Mouse (Mus musculus): ENCODE measurements around the gene Dbt. TPM values are rescaled to one million over a fixed set of nuclear protein-coding genes. Genes with fewer than 3 reads are reported as not detected.
"Not testable (repeated sequence)": the region's sequence is repeated elsewhere in the genome, so short reads cannot be mapped to it uniquely, and the experiment has no call there.

Gene Dbt
- polyA plus RNA-seq, 1 experiment = 11.2 TPM

DNA sequence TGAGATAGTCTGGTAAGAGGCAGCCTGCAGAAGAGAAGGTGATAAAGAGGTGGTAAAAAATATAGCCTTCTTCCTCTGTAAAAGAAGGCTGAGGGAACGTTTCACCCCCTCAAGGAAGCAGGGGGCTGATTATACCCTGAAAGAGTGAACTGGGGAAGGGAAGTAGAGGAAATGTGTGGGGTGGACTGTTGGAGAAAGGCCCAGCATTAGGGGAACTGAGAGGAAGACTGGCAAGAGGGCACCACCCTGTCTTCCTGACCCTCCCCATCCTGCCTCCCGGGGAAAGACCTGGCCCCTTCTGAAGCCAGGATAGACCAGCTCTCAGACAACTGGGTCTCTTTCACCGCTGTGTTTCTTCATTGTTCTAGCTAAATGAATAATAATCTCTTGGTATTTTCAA lies 29.7 kb downstream of the Dbt start:
- TF ChIP-seq CTCF (IDR thresholded peaks at IDR 0.05; ENCODE audit: borderline replicate concordance, extremely low read depth, insufficient read depth, insufficient read length) = no peak
- TF ChIP-seq POLR2A (IDR thresholded peaks at IDR 0.05; ENCODE audit: borderline replicate concordance, extremely low read depth, insufficient read depth, insufficient read length, poor library complexity, severe bottlenecking) = no peak
- no peak for DNase-seq (ENCODE audit: low read depth)

DNA sequence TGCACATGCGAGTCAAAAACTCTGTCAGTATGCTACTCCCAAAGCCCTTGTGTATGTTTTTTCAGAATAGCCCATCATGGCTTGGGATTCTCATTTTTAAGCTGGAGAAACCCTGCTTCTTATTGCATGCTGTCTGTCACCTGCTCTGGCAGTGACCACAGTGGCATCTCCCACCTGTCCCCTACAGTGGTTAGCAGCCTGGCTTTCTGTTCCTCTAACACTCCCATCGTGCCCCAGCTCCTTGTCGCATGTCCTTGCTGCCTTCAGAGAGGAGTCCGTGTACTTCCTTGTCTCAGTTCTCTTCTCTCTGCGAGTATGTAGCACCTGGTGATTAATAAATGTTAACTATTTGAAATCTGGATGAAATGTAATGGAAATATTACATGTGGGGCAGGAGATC lies 34.6 kb downstream of the Dbt start:
- no peak for DNase-seq (ENCODE audit: low read depth)
- TF ChIP-seq CTCF (IDR thresholded peaks at IDR 0.05; ENCODE audit: borderline replicate concordance, extremely low read depth, insufficient read depth, insufficient read length) (no peak), POLR2A (IDR thresholded peaks at IDR 0.05; ENCODE audit: borderline replicate concordance, extremely low read depth, insufficient read depth, insufficient read length, poor library complexity, severe bottlenecking) (no peak)

DNA sequence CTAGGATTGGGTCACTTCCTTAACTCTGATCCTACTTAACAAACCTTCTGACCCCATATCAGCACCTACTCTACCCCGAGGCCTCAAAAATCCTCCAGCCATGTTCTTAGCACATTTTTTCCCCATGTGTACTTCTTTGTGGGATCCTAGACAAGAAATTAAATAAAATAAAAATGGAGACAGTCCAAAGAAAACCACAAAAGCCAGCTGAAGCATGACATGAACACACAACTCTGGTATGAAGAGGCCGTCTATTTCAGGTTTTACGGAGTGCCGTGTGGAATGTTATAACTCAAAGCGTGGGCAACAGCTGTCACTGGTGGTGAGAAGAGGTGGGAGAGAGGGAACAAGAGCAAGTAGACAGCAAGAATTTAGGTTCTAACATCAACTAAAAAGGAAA lies 38.5 kb downstream of the Dbt start:
- TF ChIP-seq POLR2A (IDR thresholded peaks at IDR 0.05; ENCODE audit: borderline replicate concordance, extremely low read depth, insufficient read depth, insufficient read length, poor library complexity, severe bottlenecking) (no peak), CTCF (IDR thresholded peaks at IDR 0.05; ENCODE audit: borderline replicate concordance, extremely low read depth, insufficient read depth, insufficient read length) (no peak)
- no peak for DNase-seq (ENCODE audit: low read depth)

DNA sequence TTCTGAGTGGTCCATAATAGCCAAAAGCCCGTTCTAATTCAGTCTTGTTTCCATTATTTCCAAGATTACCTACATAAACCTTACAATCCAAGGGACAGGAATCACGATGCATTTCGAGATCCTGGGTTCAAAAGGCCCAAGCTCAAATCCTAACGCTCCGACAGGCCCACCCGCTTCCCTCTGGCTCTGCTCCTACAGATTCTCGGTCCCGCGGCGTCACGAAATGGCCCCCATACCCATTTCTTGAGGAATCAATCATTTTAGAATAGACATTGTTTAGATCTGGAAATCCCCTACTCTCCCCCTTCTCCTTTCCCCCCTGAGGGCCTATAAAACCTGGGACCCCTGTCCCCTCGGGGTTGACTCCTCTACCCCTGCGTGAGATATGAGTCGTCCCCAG lies 48.4 kb downstream of the Dbt start:
- not testable (repeated sequence) for DNase-seq (ENCODE audit: low read depth)

DNA sequence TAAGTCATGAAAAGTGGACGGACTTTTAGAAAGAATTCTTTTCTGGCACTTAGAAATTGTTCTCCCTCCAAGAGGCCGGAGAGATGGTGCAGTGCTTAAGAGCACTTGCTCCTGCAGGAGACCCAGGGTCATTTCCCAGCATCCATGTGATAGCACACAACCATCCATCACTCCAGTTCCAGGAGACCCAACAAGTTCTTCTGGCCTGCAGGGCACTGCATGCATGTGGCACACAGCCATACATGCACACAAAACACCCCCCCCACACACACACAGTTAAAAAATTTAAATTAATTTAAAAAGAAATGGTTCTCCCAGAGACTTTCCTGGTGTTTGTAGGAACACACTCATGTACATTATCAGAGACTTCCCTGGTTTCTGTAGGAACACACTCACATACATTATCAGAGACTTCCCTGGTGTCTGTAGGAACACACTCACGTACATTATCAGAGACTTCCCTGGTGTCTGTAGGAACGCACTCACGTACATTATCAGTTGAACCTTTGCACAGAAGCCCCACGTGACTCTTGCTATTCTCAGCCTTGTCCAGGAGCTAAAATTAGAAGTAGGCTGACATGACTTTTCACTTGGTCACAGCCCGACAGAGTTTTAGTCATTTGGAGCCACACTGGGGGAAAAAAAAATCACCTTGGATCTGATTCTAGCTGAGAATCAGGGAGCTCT lies 49.7 kb downstream of the Dbt start, which contains the start of gene Lrrc39:
TSS of gene Lrrc39 (plus strand) at position 566 of the 687 bp plus-strand sequence.
- no peak for DNase-seq (ENCODE audit: low read depth)
- TF ChIP-seq CTCF (IDR thresholded peaks at IDR 0.05; ENCODE audit: borderline replicate concordance, extremely low read depth, insufficient read depth, insufficient read length) = no peak
- no peak for TF ChIP-seq POLR2A (IDR thresholded peaks at IDR 0.05; ENCODE audit: borderline replicate concordance, extremely low read depth, insufficient read depth, insufficient read length, poor library complexity, severe bottlenecking)

DNA sequence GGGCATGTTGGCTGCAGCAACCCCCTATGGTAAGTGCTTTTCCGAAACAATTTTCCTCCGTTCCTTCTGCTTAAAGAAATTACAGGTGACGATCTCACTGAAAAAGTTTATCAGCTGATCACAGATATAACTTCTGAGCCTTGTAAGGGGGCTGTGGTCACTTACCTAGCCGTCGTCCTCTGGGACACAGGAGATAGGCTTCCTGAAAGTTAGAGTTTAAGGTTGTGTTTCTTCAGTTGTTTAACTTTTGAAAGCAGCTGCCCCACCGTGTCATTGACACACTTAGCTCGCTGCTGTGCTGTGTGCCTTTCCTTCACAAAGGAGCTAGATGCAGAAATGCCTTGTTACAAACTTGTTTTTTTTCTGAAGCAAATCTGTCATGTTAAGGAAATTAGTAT lies 50.2 kb downstream of the Dbt start:
- no peak for TF ChIP-seq POLR2A (IDR thresholded peaks at IDR 0.05; ENCODE audit: borderline replicate concordance, extremely low read depth, insufficient read depth, insufficient read length, poor library complexity, severe bottlenecking)
- TF ChIP-seq CTCF (IDR thresholded peaks at IDR 0.05; ENCODE audit: borderline replicate concordance, extremely low read depth, insufficient read depth, insufficient read length) = no peak
- no peak for DNase-seq (ENCODE audit: low read depth)

DNA sequence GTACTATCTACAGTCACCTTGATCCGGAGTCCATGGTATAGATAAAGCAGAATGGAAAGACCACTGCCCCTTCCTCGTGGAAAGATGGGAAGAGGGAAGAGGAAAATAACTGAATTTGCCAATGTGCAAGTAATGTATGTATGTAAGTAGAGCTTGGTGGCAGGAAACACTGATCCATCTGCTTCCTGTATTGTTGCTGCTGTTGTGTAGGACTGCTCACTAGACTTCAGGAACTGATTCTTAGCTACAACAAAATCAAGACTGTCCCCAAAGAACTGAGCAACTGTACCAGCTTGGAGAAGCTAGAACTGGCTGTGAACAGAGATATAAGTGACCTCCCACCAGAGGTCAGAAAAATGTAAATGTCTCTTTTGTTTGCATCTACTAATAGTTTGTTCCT lies 57.8 kb downstream of the Dbt start:
- no peak for DNase-seq (ENCODE audit: low read depth)
- TF ChIP-seq CTCF (IDR thresholded peaks at IDR 0.05; ENCODE audit: borderline replicate concordance, extremely low read depth, insufficient read depth, insufficient read length) (no peak), POLR2A (IDR thresholded peaks at IDR 0.05; ENCODE audit: borderline replicate concordance, extremely low read depth, insufficient read depth, insufficient read length, poor library complexity, severe bottlenecking) (no peak)

DNA sequence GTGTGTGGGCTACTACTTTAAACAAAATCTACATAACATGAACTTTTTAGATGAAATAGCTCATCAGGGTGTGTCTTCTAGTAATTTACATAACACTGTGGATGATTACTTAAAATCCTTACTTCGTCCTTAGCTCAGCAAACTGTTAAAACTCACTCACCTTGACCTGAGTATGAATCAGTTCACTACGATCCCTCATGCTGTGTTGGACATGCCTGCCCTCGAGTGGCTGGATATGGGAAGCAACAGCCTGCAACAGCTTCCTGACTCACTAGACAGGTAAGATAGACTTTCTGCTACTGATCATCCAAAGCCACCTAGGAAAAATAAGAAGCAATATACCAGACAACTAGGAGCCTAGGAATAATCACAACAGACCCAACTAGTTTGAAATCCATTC lies 64.4 kb downstream of the Dbt start:
- TF ChIP-seq POLR2A (IDR thresholded peaks at IDR 0.05; ENCODE audit: borderline replicate concordance, extremely low read depth, insufficient read depth, insufficient read length, poor library complexity, severe bottlenecking) = no peak
- TF ChIP-seq CTCF (IDR thresholded peaks at IDR 0.05; ENCODE audit: borderline replicate concordance, extremely low read depth, insufficient read depth, insufficient read length) = peak; percentile 38; the same call in 1 of the 2 replicates
- DNase-seq (ENCODE audit: low read depth) = peak; percentile 9

DNA sequence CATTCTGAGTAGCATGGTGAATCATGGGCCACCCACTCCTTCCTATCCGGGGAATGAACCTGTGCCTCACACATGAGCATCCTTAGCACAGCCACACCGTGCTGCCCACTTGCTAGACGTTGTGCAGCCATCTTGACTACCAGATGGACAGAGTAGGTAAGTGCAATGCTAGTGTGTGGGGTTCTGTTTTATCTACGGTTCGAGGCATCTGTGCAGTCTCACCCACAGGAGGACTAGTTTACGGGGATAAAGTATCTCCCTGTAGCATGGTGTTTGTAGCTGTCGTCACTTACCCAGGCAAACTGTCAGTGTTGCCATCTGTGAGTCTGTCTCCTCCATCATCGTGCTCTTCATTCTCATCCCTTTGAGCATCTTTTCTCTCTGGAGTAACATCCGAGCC lies 69.3 kb downstream of the Dbt start:
- DNase-seq (ENCODE audit: low read depth) = no peak
- TF ChIP-seq POLR2A (IDR thresholded peaks at IDR 0.05; ENCODE audit: borderline replicate concordance, extremely low read depth, insufficient read depth, insufficient read length, poor library complexity, severe bottlenecking) (no peak), CTCF (IDR thresholded peaks at IDR 0.05; ENCODE audit: borderline replicate concordance, extremely low read depth, insufficient read depth, insufficient read length) (no peak)

DNA sequence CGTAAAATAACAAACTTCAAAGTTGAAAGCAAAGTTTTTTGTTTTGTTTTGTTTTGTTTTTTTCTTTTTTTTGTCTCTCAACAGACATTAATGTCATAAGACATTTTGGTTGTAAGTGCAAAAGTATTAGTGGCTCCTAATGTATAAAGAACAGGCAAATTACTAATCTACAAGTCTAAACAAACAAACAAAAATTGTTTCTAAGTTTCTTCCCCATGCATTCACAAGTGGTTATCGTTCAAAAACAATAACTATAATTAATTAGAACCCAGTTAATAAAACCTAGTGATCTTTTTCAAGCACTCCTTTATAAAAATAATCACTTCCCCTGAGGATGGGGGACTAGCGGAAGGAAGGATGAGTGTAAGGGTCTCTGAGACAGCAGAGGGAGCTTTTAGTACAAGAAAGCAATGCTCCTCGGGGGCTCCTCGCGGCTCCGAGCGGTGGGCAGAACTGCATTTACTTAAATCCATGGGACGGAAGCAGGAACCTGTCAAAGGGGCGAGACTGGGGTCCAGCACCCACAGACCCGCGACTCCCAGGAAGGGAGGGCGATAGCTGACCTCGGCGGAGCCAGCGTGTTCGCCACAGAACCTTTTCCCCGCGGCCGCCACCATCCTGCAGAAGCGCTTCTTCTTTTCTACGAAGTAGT lies 81.3 kb downstream of the Dbt start:
- peak; percentile 89 for DNase-seq (ENCODE audit: low read depth)
- TF ChIP-seq POLR2A (IDR thresholded peaks at IDR 0.05; ENCODE audit: borderline replicate concordance, extremely low read depth, insufficient read depth, insufficient read length, poor library complexity, severe bottlenecking) (no peak), CTCF (IDR thresholded peaks at IDR 0.05; ENCODE audit: borderline replicate concordance, extremely low read depth, insufficient read depth, insufficient read length) (peak; percentile 35; the same call in 1 of the 2 replicates)

DNA sequence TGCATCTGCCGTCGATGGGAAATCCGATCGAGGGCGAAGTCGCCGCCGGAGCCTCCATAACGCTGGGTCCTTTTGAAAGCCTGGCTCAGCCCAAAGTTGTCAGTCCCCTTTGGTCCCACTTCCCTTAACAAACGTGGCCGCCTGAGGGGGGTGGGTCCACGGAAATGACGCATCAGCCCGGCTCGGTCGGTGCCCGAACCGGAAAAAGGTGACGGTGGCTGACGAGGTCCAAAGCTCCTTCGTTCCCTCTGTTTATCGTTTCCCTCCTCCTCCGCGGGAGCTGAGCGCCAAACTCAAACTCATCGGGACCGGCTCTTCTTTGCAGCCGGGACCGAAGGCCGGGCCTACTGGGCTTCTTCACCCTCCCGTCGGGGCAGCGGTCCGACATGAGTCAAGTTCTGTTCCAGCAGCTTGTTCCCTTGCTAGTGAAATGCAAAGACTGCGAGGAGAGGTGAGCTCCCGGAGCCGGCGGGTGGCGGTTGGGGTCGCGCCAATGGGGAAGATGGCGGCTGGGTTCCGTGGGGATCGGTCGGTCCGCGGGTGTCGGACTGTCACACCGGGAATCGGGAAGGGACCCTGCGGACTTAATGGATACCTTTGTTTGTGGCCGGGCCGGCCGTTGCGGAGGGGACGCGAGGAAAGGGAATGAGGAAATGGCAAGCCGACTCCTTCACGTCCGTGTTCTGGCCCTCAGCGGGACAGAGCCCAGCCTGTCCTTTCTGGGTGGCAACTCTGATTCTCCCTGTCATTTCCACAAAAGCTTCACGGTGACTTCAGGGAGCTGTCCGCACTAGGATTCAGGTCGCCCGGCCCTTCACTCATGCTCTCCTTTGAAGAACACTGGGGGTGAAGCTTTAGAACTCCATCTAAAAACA lies 82.1 kb downstream of the Dbt start, which contains the start of gene Sass6:
TSS of gene Sass6 (plus strand) at position 255 of the 875 bp plus-strand sequence.
- DNase-seq (ENCODE audit: low read depth) = peak; percentile 99
- TF ChIP-seq CTCF (IDR thresholded peaks at IDR 0.05; ENCODE audit: borderline replicate concordance, extremely low read depth, insufficient read depth, insufficient read length) = no peak
- no peak for TF ChIP-seq POLR2A (IDR thresholded peaks at IDR 0.05; ENCODE audit: borderline replicate concordance, extremely low read depth, insufficient read depth, insufficient read length, poor library complexity, severe bottlenecking)

Data from brain, embryonic 14.5 days (tissue).